Mouse (Mus musculus) common myeloid progenitor, adult 5-6 weeks (primary cell): ENCODE data around the gene Kdelc1. TPM values are rescaled to one million over a fixed set of nuclear protein-coding genes. Genes with fewer than 3 reads are reported as not detected.

Experiments used
- ATAC-seq: replicated peaks from 2 replicates; pipeline ENCODE4 v1.8.0; 2016; ENCODE audit warnings: low read depth, mild to moderate bottlenecking, moderate TSS enrichment, inconsistent platforms; ENCODE audit not compliant: poor library complexity, severe bottlenecking
- total RNA-seq: library from RNA; stranded (forward); fragments of 200-1000, 187-1606 nt; gene quantifications from 2 replicates; pipeline ENCODE4 v1.2.3, GENCODE M21; 2017

Gene Kdelc1
- total RNA-seq, result 28.7 and 33.8 TPM in 2 replicates

- peak; percentile 85 for ATAC-seq
Observed at GRCm38 (mm10) chr1:44118239-44119054, at the start of gene Kdelc1, which contains the start of gene Bivm. Kdelc1 (minus strand) TSS chr1:44118808. Bivm (plus strand) TSS chr1:44118957.

GRCm38 (mm10) chr1:44167859-44168383 is 49.3 kb upstream of the Kdelc1 start:
- ATAC-seq, result no peak

GRCm38 (mm10) chr1:44162389-44162788 is 43.8 kb upstream of the Kdelc1 start:
- peak; percentile 60 for ATAC-seq

- ATAC-seq, result no peak
Observed at GRCm38 (mm10) chr1:44161818-44162217, 43.2 kb upstream of the Kdelc1 start.

GRCm38 (mm10) chr1:44158317-44158716 is 39.7 kb upstream of the Kdelc1 start:
- ATAC-seq, result peak; percentile 69

- ATAC-seq, result peak; percentile 72
Observed at GRCm38 (mm10) chr1:44155287-44155686, 36.7 kb upstream of the Kdelc1 start.

- no peak for ATAC-seq
Observed at GRCm38 (mm10) chr1:44148706-44149105, 30.1 kb upstream of the Kdelc1 start.

GRCm38 (mm10) chr1:44147563-44148381 is 29.2 kb upstream of the Kdelc1 start, which contains the start of gene Ercc5:
Ercc5 (plus strand) TSS chr1:44147744.
- ATAC-seq, result peak; percentile 98

GRCm38 (mm10) chr1:44142747-44143146 is 24.1 kb upstream of the Kdelc1 start:
- no peak for ATAC-seq

GRCm38 (mm10) chr1:44140232-44140631 is 21.6 kb upstream of the Kdelc1 start:
- ATAC-seq, result no peak

- ATAC-seq, result no peak
Observed at GRCm38 (mm10) chr1:44129929-44130581, 11.4 kb upstream of the Kdelc1 start.

- peak; percentile 36; the same call in 1 of the 2 replicates for ATAC-seq
Observed at GRCm38 (mm10) chr1:44125590-44125989, 7.0 kb upstream of the Kdelc1 start.

- ATAC-seq, result peak; percentile 39
Observed at GRCm38 (mm10) chr1:44122256-44122655, 3.6 kb upstream of the Kdelc1 start.

- no peak for ATAC-seq
Observed at GRCm38 (mm10) chr1:44120074-44120406, 1.4 kb upstream of the Kdelc1 start.

- peak; percentile 62 for ATAC-seq
Observed at GRCm38 (mm10) chr1:44119201-44120073, 829 bp upstream of the Kdelc1 start.

- ATAC-seq, result no peak
Observed at GRCm38 (mm10) chr1:44117571-44117970, 1.0 kb downstream of the Kdelc1 start.

GRCm38 (mm10) chr1:44102939-44103338 is 15.7 kb downstream of the Kdelc1 start:
- ATAC-seq, result no peak

- peak; percentile 93 for ATAC-seq
Observed at GRCm38 (mm10) chr1:44102259-44102717, 16.3 kb downstream of the Kdelc1 start, which contains the start of gene Tex30. Tex30 (minus strand) TSS chr1:44102441.
